ENCODE assay signal across 8 mouse cellular contexts in genomic region chr15:79604990-79605665, GRCm38 (mm10). TPM values are rescaled to one million over a fixed set of nuclear protein-coding genes. Genes with fewer than 3 reads are reported as not detected.
DNase-seq lines count a peak whose midpoint lies in the region; ATAC-seq and TF ChIP-seq lines count a peak whose summit lies in the region.
"Had no signal": no experiment of that assay in that cellular context is flagged by ENCODE, and none has a peak within 500 bp of the region (broad histone marks: within the 10 kb centered on the region; RNA-seq: fewer than 3 reads in every experiment).

TSS of gene Dmc1 (minus strand) at chr15:79605109.

- WGBS in intestine, embryonic 16.5 days: 12% methylated on average over 37 of the region's 37 CpGs
- 10% methylated on average over 37 of the region's 37 CpGs for WGBS in lung, embryonic 15.5 days
- 18% methylated on average over 37 of the region's 37 CpGs for WGBS in olfactory bulb, adult 2 months

- H3K4me1 ChIP-seq in intestine, embryonic 16.5 days (ENCODE audit: control insufficient read depth, insufficient read depth, low read length): peaks cover 7% of the 10 kb centered on the region
- peaks cover 9% of the 10 kb centered on the region for H3K4me1 ChIP-seq in lung, embryonic 15.5 days
- peaks cover 13% of the 10 kb centered on the region for H3K4me1 ChIP-seq in olfactory bulb, adult 2 months (ENCODE audit: control insufficient read depth, insufficient read depth, low read length)

- TF ChIP-seq CTCF in olfactory bulb, adult 2 months (IDR thresholded peaks at IDR 0.05; ENCODE audit: insufficient read depth, low read depth, low read length): no peak

- no peaks in the 10 kb centered on the region for H3K27me3 ChIP-seq in intestine, embryonic 16.5 days (replicated peaks; ENCODE audit: control insufficient read depth, insufficient read depth, low read length)
- H3K27me3 ChIP-seq in lung, embryonic 15.5 days: 0 out of 2 replicates have a peak, but pooled peaks cover 5% of the 10 kb centered on the region

- peak within 1 kb of the TSS; percentile 53 for H3K4me2 ChIP-seq in intestine, embryonic 16.5 days (ENCODE audit: low read depth, low read length)
- H3K4me2 ChIP-seq in lung, embryonic 15.5 days: peak within 1 kb of the TSS; percentile 60

- no peak for TF ChIP-seq POLR2A in olfactory bulb, adult 2 months (IDR thresholded peaks at IDR 0.05; ENCODE audit: insufficient read depth, low read depth, low read length)

- H3K9me3 ChIP-seq in intestine, embryonic 16.5 days (ENCODE audit: control insufficient read depth, low read length): no peaks in the 10 kb centered on the region
- no peaks in the 10 kb centered on the region for H3K9me3 ChIP-seq in lung, embryonic 15.5 days

- H3K27ac ChIP-seq in intestine, embryonic 16.5 days (ENCODE audit: low read length): no peak within 1 kb of the TSS
- H3K27ac ChIP-seq in lung, embryonic 15.5 days: no peak within 1 kb of the TSS
- H3K27ac ChIP-seq in olfactory bulb, adult 2 months (ENCODE audit: insufficient read depth, low read depth, low read length): no peak within 1 kb of the TSS

- H3K36me3 ChIP-seq in intestine, embryonic 16.5 days (ENCODE audit: control insufficient read depth, insufficient read depth, low read length): no peaks in the 10 kb centered on the region
- H3K36me3 ChIP-seq in lung, embryonic 15.5 days: no peaks in the 10 kb centered on the region

- intact Hi-C loops in left cerebral cortex, postnatal 36 days (cut with DNase I): loop anchor here (5.0 to 10.0 kb wide), 3 partner anchors 43 to 360 kb away; partner anchors contain the start of gene Ddx17

- ATAC-seq in intestine, embryonic 16.5 days: peak; percentile 48
- peak; percentile 64 for ATAC-seq in lung, embryonic 15.5 days (ENCODE audit: borderline replicate concordance, extremely low read depth, low FRiP score, low TSS enrichment)

- H3K4me3 ChIP-seq in intestine, embryonic 16.5 days (ENCODE audit: low read length): peak within 1 kb of the TSS; percentile 45
- H3K4me3 ChIP-seq in lung, embryonic 15.5 days: peak within 1 kb of the TSS; percentile 42
- peak within 1 kb of the TSS; percentile 22; the same call in 1 of the 2 replicates for H3K4me3 ChIP-seq in olfactory bulb, adult 2 months (ENCODE audit: insufficient read depth, low read depth, low read length)
- H3K4me3 ChIP-seq: erythroblast, embryonic 14.5 days had no signal

- peak within 1 kb of the TSS; percentile 59 for H3K9ac ChIP-seq in intestine, embryonic 16.5 days (ENCODE audit: low read depth, low read length)
- peak within 1 kb of the TSS; percentile 39 for H3K9ac ChIP-seq in lung, embryonic 15.5 days

- DNase-seq in T-cell, adult 2 months (ENCODE audit: low spot score): peak; percentile 29
- DNase-seq in adrenal gland, postnatal 36 days: peak; percentile 56 to 72
- peak; percentile 13 for DNase-seq in gastrocnemius, postnatal 25 days
- no peak for DNase-seq in left cerebral cortex, postnatal 36 days (ENCODE audit: low spot score in 2 of 2)

RNA-seq across cellular contexts. Expression of gene Dmc1, which starts in this region (rescaled TPM):
- total RNA-seq in adrenal gland, postnatal 36 days (2021): 1 to 10 TPM in 1 of 2 experiments, under 1 TPM in 1; 0.83 to 1.6 TPM
- total RNA-seq in gastrocnemius, postnatal 25 days (2021): not detected
- 1.1 and 1.7 TPM in 2 replicates for polyA plus RNA-seq in intestine, embryonic 16.5 days (2015; fragmentation: Nextera tagmentation; extraction: Ambion mirVana)
- 3.3 TPM in 2 replicates for polyA plus RNA-seq in lung, embryonic 15.5 days (2015; fragmentation: Nextera tagmentation; extraction: Ambion mirVana)
- not detected in 2 replicates for polyA plus RNA-seq in olfactory bulb, adult 2 months (2012; ENCODE audit: insufficient read depth, insufficient read length, low replicate concordance, missing spikeins)
- 1 to 10 TPM; 1.3 to 1.4 TPM for total RNA-seq in left cerebral cortex, postnatal 36 days (2021)
- polyA plus RNA-seq: erythroblast, embryonic 14.5 days had no signal

Comparison
In these comparisons a context has a peak if more than half of its experiments do, and no peak if none do; other contexts are left out.
1. Peak in DNase-seq in gastrocnemius, postnatal 25 days; RNA of the gene not detected or under 1 TPM.
2. DNase-seq: peak in T-cell, adult 2 months (single experiment) and adrenal gland, postnatal 36 days (2 of 2); none in left cerebral cortex, postnatal 36 days (0 of 2).
3. Peak in every context shown above with its lines, with median percentiles within 50 percentile points of each other: H3K4me3 ChIP-seq.